Mouse (Mus musculus): ENCODE measurements around the gene Rtbdn. TPM values are rescaled to one million over a fixed set of nuclear protein-coding genes. Genes with fewer than 3 reads are reported as not detected.
A peak's percentile ranks its signal among the peaks of the same experiment; 100 is the strongest.
"Not testable (repeated sequence)": the region's sequence is repeated elsewhere in the genome, so short reads cannot be mapped to it uniquely, and the experiment has no call there.

The Rtbdn gene
- polyA plus RNA-seq (2017; shearing (Covaris generic)), result under 1 TPM in 1 of 3 experiments, not detected in 2; 0.28 TPM

- no peak for ATAC-seq
Observed at GRCm38 (mm10) chr8:84946528-84947240, at the start of gene Rtbdn. Gene Rtbdn, plus strand, starts transcription at chr8:84946991.

- ATAC-seq, result no peak
Observed at GRCm38 (mm10) chr8:84901071-84901470, 45.7 kb upstream of the Rtbdn start.

GRCm38 (mm10) chr8:84901752-84902151 is 45.0 kb upstream of the Rtbdn start, which contains the start of gene Klf1:
Gene Klf1, plus strand, starts transcription at chr8:84901928.
- no peak for ATAC-seq

GRCm38 (mm10) chr8:84902367-84902919 is 44.3 kb upstream of the Rtbdn start:
- no peak for ATAC-seq

GRCm38 (mm10) chr8:84902920-84903661 is 43.7 kb upstream of the Rtbdn start:
- ATAC-seq, result peak; percentile 89

- ATAC-seq, result no peak
Observed at GRCm38 (mm10) chr8:84904351-84904750, 42.4 kb upstream of the Rtbdn start.

- ATAC-seq, result no peak
Observed at GRCm38 (mm10) chr8:84907037-84907436, 39.8 kb upstream of the Rtbdn start.

- no peak for ATAC-seq
Observed at GRCm38 (mm10) chr8:84907493-84907892, 39.3 kb upstream of the Rtbdn start.

GRCm38 (mm10) chr8:84907979-84908378 is 38.8 kb upstream of the Rtbdn start:
- ATAC-seq, result not testable (repeated sequence)

GRCm38 (mm10) chr8:84908421-84909161 is 38.2 kb upstream of the Rtbdn start, which contains the start of gene Dnase2a:
Gene Dnase2a, plus strand, starts transcription at chr8:84908560.
- peak; percentile 86 for ATAC-seq

GRCm38 (mm10) chr8:84909162-84909767 is 37.5 kb upstream of the Rtbdn start:
- ATAC-seq, result no peak

GRCm38 (mm10) chr8:84909949-84910348 is 36.8 kb upstream of the Rtbdn start:
- no peak for ATAC-seq

GRCm38 (mm10) chr8:84910551-84910950 is 36.2 kb upstream of the Rtbdn start:
- no peak for ATAC-seq

- ATAC-seq, result no peak
Observed at GRCm38 (mm10) chr8:84911854-84912253, 34.9 kb upstream of the Rtbdn start.

- no peak for ATAC-seq
Observed at GRCm38 (mm10) chr8:84912391-84912790, 34.4 kb upstream of the Rtbdn start.

GRCm38 (mm10) chr8:84912895-84913501 is 33.8 kb upstream of the Rtbdn start:
- peak; percentile 66 for ATAC-seq

- ATAC-seq, result no peak
Observed at GRCm38 (mm10) chr8:84913502-84913900, 33.3 kb upstream of the Rtbdn start.

- no peak for ATAC-seq
Observed at GRCm38 (mm10) chr8:84913960-84914359, 32.8 kb upstream of the Rtbdn start.

GRCm38 (mm10) chr8:84915269-84915668 is 31.5 kb upstream of the Rtbdn start:
- no peak for ATAC-seq

- no peak for ATAC-seq
Observed at GRCm38 (mm10) chr8:84917781-84918180, 29.0 kb upstream of the Rtbdn start.

GRCm38 (mm10) chr8:84918646-84919045 is 28.1 kb upstream of the Rtbdn start:
- no peak for ATAC-seq

GRCm38 (mm10) chr8:84921596-84921995 is 25.2 kb upstream of the Rtbdn start:
- ATAC-seq, result no peak
